Mouse (Mus musculus) embryonic facial prominence, embryonic 13.5 days (tissue): ENCODE results near the gene Tmem161a. TPM values are rescaled to one million over a fixed set of nuclear protein-coding genes. Genes with fewer than 3 reads are reported as not detected.
A peak's percentile ranks its signal among the peaks of the same experiment; 100 is the strongest.
"Not testable (repeated sequence)": the region's sequence is repeated elsewhere in the genome, so short reads cannot be mapped to it uniquely, and the experiment has no call there.

Experiments used
- ATAC-seq: fragments of 200-750 bp; cut with Nextera tagmentation; 2 replicates; pipeline ENCODE4 v1.8.0; 2017; ENCODE audit warnings: low read depth; ENCODE audit not compliant: insufficient number of reproducible peaks, insufficient read depth, low FRiP score, low TSS enrichment
- H3K27ac ChIP-seq: fragments of 300-500 bp; sonication (generic); 2 replicates; pipeline ENCODE4 v1.5.1; 2015; ENCODE audit warnings: moderate library complexity, mild to moderate bottlenecking, inconsistent platforms
- H3K27me3 ChIP-seq: fragments of 300-500 bp; sonication (generic); 2 replicates; pipeline ENCODE4 v1.6.1; 2015; ENCODE audit warnings: mild to moderate bottlenecking, inconsistent platforms
- H3K36me3 ChIP-seq: fragments of 300-500 bp; sonication (generic); 2 replicates; pipeline ENCODE4 v1.6.1; 2015; ENCODE audit warnings: mild to moderate bottlenecking, inconsistent platforms
- H3K4me1 ChIP-seq: fragments of 300-500 bp; sonication (generic); 2 replicates; pipeline ENCODE4 v1.6.1; 2015; ENCODE audit warnings: inconsistent platforms
- H3K4me2 ChIP-seq: fragments of 300-500 bp; sonication (generic); 2 replicates; pipeline ENCODE4 v1.6.1; 2015; ENCODE audit warnings: moderate library complexity, mild to moderate bottlenecking, inconsistent platforms
- H3K4me3 ChIP-seq: fragments of 300-500 bp; sonication (generic); 2 replicates; pipeline ENCODE4 v1.5.1; 2015; ENCODE audit warnings: mild to moderate bottlenecking, inconsistent platforms
- H3K9ac ChIP-seq: fragments of 300-500 bp; sonication (generic); 2 replicates; pipeline ENCODE4 v1.6.1; 2015; ENCODE audit warnings: mild to moderate bottlenecking, inconsistent platforms
- H3K9me3 ChIP-seq: fragments of 300-500 bp; sonication (generic); 2 replicates; pipeline ENCODE4 v1.6.1; 2016; ENCODE audit warnings: inconsistent platforms
- WGBS: fragments of 180-500 bp; shearing (Covaris S2); methylation state at CpG from one replicate; pipeline ENCODE4 v1.1.7; 2015; ENCODE audit warnings: mixed read lengths; 5-methylcytosine and 5-hydroxymethylcytosine counted together
- polyA plus RNA-seq: library from polyadenylated mRNA; unstranded; fragments of >200 nt; fragmentation: Nextera tagmentation; extraction: Ambion mirVana; gene quantifications from 2 replicates; pipeline ENCODE4 v1.2.1, GENCODE M21; 2015

The Tmem161a gene
- polyA plus RNA-seq, 1 experiment from 2014 or later, result 68.5 TPM

- Histone ChIP-seq H3K4me2 (peak within 1 kb of the TSS; percentile 88), H3K36me3 (no peaks in the 10 kb centered on the region), H3K9me3 (no peaks in the 10 kb centered on the region), H3K4me1 (peaks cover 22% of the 10 kb centered on the region), H3K4me3 (peak within 1 kb of the TSS; percentile 69), H3K9ac (peak within 1 kb of the TSS; percentile 77), H3K27me3 (0 out of 2 replicates have a peak, but pooled peaks cover 9% of the 10 kb centered on the region), H3K27ac (peak within 1 kb of the TSS; percentile 62; the same call in 1 of the 2 replicates)
- under 1% methylated on average over 66 of the region's 66 CpGs for WGBS
- peak; percentile 99 for ATAC-seq
Observed at GRCm38 (mm10) chr8:70212112-70213055, 40.2 kb downstream of the Tmem161a start, which contains the start of gene Slc25a42. Gene Slc25a42 (minus strand): TSS chr8:70212305.

GRCm38 (mm10) chr8:70214411-70214810, 42.3 kb downstream of the Tmem161a start:
- no peak for ATAC-seq
- H3K36me3 ChIP-seq, result no peaks in the 10 kb centered on the region
- H3K9me3 ChIP-seq, result no peaks in the 10 kb centered on the region
- no peak overlapping the region for H3K9ac ChIP-seq
- H3K4me1 ChIP-seq, result peaks cover 22% of the 10 kb centered on the region
- H3K4me2 ChIP-seq, result no peak overlapping the region
- 0 out of 2 replicates have a peak, but pooled peaks cover 12% of the 10 kb centered on the region for H3K27me3 ChIP-seq
- no peak overlapping the region for H3K27ac ChIP-seq
- H3K4me3 ChIP-seq, result no peak overlapping the region
- 65% methylated on average over 3 of the region's 3 CpGs for WGBS

GRCm38 (mm10) chr8:70215092-70215491, 42.9 kb downstream of the Tmem161a start:
- Histone ChIP-seq H3K4me3 (no peak overlapping the region), H3K27ac (no peak overlapping the region), H3K4me1 (peaks cover 20% of the 10 kb centered on the region), H3K9me3 (no peaks in the 10 kb centered on the region), H3K9ac (no peak overlapping the region), H3K4me2 (no peak overlapping the region), H3K36me3 (no peaks in the 10 kb centered on the region), H3K27me3 (0 out of 2 replicates have a peak, but pooled peaks cover 12% of the 10 kb centered on the region)
- 72% methylated on average over 5 of the region's 5 CpGs for WGBS
- no peak for ATAC-seq

- H3K4me2 ChIP-seq, H3K9me3 ChIP-seq, H3K9ac ChIP-seq, H3K27ac ChIP-seq, H3K36me3 ChIP-seq, H3K27me3 ChIP-seq, H3K4me1 ChIP-seq, H3K4me3 ChIP-seq, ATAC-seq: not testable (repeated sequence)
- 74% methylated on average over 3 of the region's 3 CpGs for WGBS
Observed at GRCm38 (mm10) chr8:70216161-70216560, 44.0 kb downstream of the Tmem161a start.

GRCm38 (mm10) chr8:70216566-70216965, 44.4 kb downstream of the Tmem161a start:
- ATAC-seq, result no peak
- Histone ChIP-seq H3K27ac (no peak overlapping the region), H3K4me3 (no peak overlapping the region), H3K9me3 (no peaks in the 10 kb centered on the region), H3K27me3 (0 out of 2 replicates have a peak, but pooled peaks cover 3% of the 10 kb centered on the region), H3K36me3 (no peaks in the 10 kb centered on the region), H3K4me1 (peaks cover 6% of the 10 kb centered on the region), H3K9ac (no peak overlapping the region), H3K4me2 (no peak overlapping the region)
- 60% methylated on average over 1 of the region's 1 CpGs for WGBS

GRCm38 (mm10) chr8:70217441-70217840, 45.3 kb downstream of the Tmem161a start:
- ATAC-seq, result no peak
- peaks cover 4% of the 10 kb centered on the region; the same call in 1 of the 2 replicates for H3K4me1 ChIP-seq
- 0 out of 2 replicates have a peak, but pooled peaks cover 3% of the 10 kb centered on the region for H3K27me3 ChIP-seq
- no peak overlapping the region for H3K27ac ChIP-seq
- peaks cover 7% of the 10 kb centered on the region for H3K36me3 ChIP-seq
- no peak overlapping the region for H3K9ac ChIP-seq
- H3K9me3 ChIP-seq, result no peaks in the 10 kb centered on the region
- H3K4me2 ChIP-seq, result no peak overlapping the region
- H3K4me3 ChIP-seq, result no peak overlapping the region

- no peak for ATAC-seq
- Histone ChIP-seq H3K36me3 (peaks cover 18% of the 10 kb centered on the region), H3K9me3 (no peaks in the 10 kb centered on the region), H3K4me1 (no peaks in the 10 kb centered on the region; the same call in 1 of the 2 replicates), H3K9ac (no peak overlapping the region), H3K4me2 (no peak overlapping the region), H3K4me3 (no peak overlapping the region), H3K27ac (no peak overlapping the region), H3K27me3 (0 out of 2 replicates have a peak, but pooled peaks cover 3% of the 10 kb centered on the region)
- WGBS, result 53% methylated on average over 5 of the region's 5 CpGs
Observed at GRCm38 (mm10) chr8:70219107-70219684, 47.0 kb downstream of the Tmem161a start.

GRCm38 (mm10) chr8:70220236-70220840, 48.2 kb downstream of the Tmem161a start:
- Histone ChIP-seq H3K27ac (no peak overlapping the region), H3K9ac (no peak overlapping the region), H3K4me2 (no peak overlapping the region), H3K27me3 (0 out of 2 replicates have a peak, but pooled peaks cover 3% of the 10 kb centered on the region), H3K4me1 (no peaks in the 10 kb centered on the region; the same call in 1 of the 2 replicates), H3K36me3 (peaks cover 30% of the 10 kb centered on the region), H3K9me3 (no peaks in the 10 kb centered on the region), H3K4me3 (no peak overlapping the region)
- no peak for ATAC-seq
- 65% methylated on average over 8 of the region's 8 CpGs for WGBS

GRCm38 (mm10) chr8:70220911-70221310, 48.8 kb downstream of the Tmem161a start:
- no peaks in the 10 kb centered on the region; the same call in 1 of the 2 replicates for H3K4me1 ChIP-seq
- no peak for ATAC-seq
- H3K36me3 ChIP-seq, result peaks cover 34% of the 10 kb centered on the region
- 92% methylated on average over 3 of the region's 3 CpGs for WGBS
- 0 out of 2 replicates have a peak, but pooled peaks cover 3% of the 10 kb centered on the region for H3K27me3 ChIP-seq
- H3K9me3 ChIP-seq, result no peaks in the 10 kb centered on the region
- H3K27ac ChIP-seq, result no peak overlapping the region
- no peak overlapping the region for H3K9ac ChIP-seq
- no peak overlapping the region for H3K4me3 ChIP-seq
- no peak overlapping the region for H3K4me2 ChIP-seq

- ATAC-seq, result no peak
- no peaks in the 10 kb centered on the region; the same call in 1 of the 2 replicates for H3K4me1 ChIP-seq
- 0 out of 2 replicates have a peak, but pooled peaks cover 3% of the 10 kb centered on the region for H3K27me3 ChIP-seq
- H3K36me3 ChIP-seq, result peaks cover 34% of the 10 kb centered on the region
- no peak overlapping the region for H3K27ac ChIP-seq
- H3K9ac ChIP-seq, result no peak overlapping the region
- no peaks in the 10 kb centered on the region for H3K9me3 ChIP-seq
- H3K4me2 ChIP-seq, result no peak overlapping the region
- WGBS, result 89% methylated on average over 12 of the region's 12 CpGs
- H3K4me3 ChIP-seq, result no peak overlapping the region
Observed at GRCm38 (mm10) chr8:70222041-70222440, 49.9 kb downstream of the Tmem161a start.

- Histone ChIP-seq H3K4me2 (no peak overlapping the region), H3K4me1 (no peaks in the 10 kb centered on the region; the same call in 1 of the 2 replicates), H3K9ac (no peak overlapping the region), H3K27me3 (0 out of 2 replicates have a peak, but pooled peaks cover 3% of the 10 kb centered on the region), H3K9me3 (no peaks in the 10 kb centered on the region), H3K27ac (no peak overlapping the region), H3K36me3 (peaks cover 34% of the 10 kb centered on the region), H3K4me3 (no peak overlapping the region)
- ATAC-seq, result no peak
- 60% methylated on average over 6 of the region's 6 CpGs for WGBS
Observed at GRCm38 (mm10) chr8:70223341-70223740, 51.2 kb downstream of the Tmem161a start.
